In genomic region chr5:142463461-142464454, GRCm38 (mm10) we compare ENCODE assay signal across 8 mouse cellular contexts. TPM values are rescaled to one million over a fixed set of nuclear protein-coding genes. Genes with fewer than 3 reads are reported as not detected.
A peak's percentile ranks its signal among the peaks of the same experiment; 100 is the strongest.
DNase-seq lines count a peak whose midpoint lies in the region; ATAC-seq lines count a peak whose summit lies in the region.

Ap5z1 (plus strand) TSS chr5:142463944.

- H3K4me2 ChIP-seq in heart, embryonic 13.5 days, result peak within 1 kb of the TSS; percentile 95
- peak within 1 kb of the TSS; percentile 82 for H3K4me2 ChIP-seq in liver, embryonic 13.5 days
- H3K4me2 ChIP-seq in stomach, embryonic 16.5 days (ENCODE audit: low read depth, low read length), result peak within 1 kb of the TSS; percentile 84

- H3K27ac ChIP-seq in brown adipose tissue, adult 24 weeks (replicated peaks; ENCODE audit: low read depth, low read length), result peak within 1 kb of the TSS; percentile 64
- peak within 1 kb of the TSS; percentile 90 for H3K27ac ChIP-seq in heart, embryonic 13.5 days (replicated peaks)
- H3K27ac ChIP-seq in liver, embryonic 13.5 days, result peak within 1 kb of the TSS; percentile 87
- peak within 1 kb of the TSS; percentile 92 for H3K27ac ChIP-seq in stomach, embryonic 16.5 days (ENCODE audit: low read length)

- 2% methylated on average over 60 of the region's 60 CpGs for WGBS in heart, embryonic 13.5 days
- WGBS in liver, embryonic 13.5 days (ENCODE audit: insufficient replicate concordance), result 2% methylated on average over 60 of the region's 60 CpGs
- WGBS in stomach, embryonic 16.5 days, result 2% methylated on average over 60 of the region's 60 CpGs

- H3K4me3 ChIP-seq in brown adipose tissue, adult 24 weeks (ENCODE audit: insufficient read depth, low read depth, low read length), result peak within 1 kb of the TSS; percentile 79
- H3K4me3 ChIP-seq in heart, embryonic 13.5 days, result peak within 1 kb of the TSS; percentile 92
- peak within 1 kb of the TSS; percentile 82 for H3K4me3 ChIP-seq in liver, embryonic 13.5 days (replicated peaks)
- peak within 1 kb of the TSS; percentile 79 for H3K4me3 ChIP-seq in stomach, embryonic 16.5 days (replicated peaks; ENCODE audit: low read length)

- peaks cover 48% of the 10 kb centered on the region for H3K36me3 ChIP-seq in heart, embryonic 13.5 days
- peaks cover 21% of the 10 kb centered on the region for H3K36me3 ChIP-seq in liver, embryonic 13.5 days
- H3K36me3 ChIP-seq in stomach, embryonic 16.5 days (ENCODE audit: control insufficient read depth, insufficient read depth, low read length), result peaks cover 2% of the 10 kb centered on the region; the same call in 1 of the 2 replicates

- 0 out of 2 replicates have a peak, but pooled peaks cover 4% of the 10 kb centered on the region for H3K4me1 ChIP-seq in brown adipose tissue, adult 24 weeks (ENCODE audit: control insufficient read depth, insufficient read depth, insufficient read length, low read length)
- H3K4me1 ChIP-seq in heart, embryonic 13.5 days, result peaks cover 15% of the 10 kb centered on the region
- H3K4me1 ChIP-seq in liver, embryonic 13.5 days (replicated peaks), result peaks cover 26% of the 10 kb centered on the region
- peaks cover 10% of the 10 kb centered on the region; the same call in 1 of the 2 replicates for H3K4me1 ChIP-seq in stomach, embryonic 16.5 days (ENCODE audit: control insufficient read depth, insufficient read depth, low read length)

- peak within 1 kb of the TSS; percentile 88 for H3K9ac ChIP-seq in heart, embryonic 13.5 days
- peak within 1 kb of the TSS; percentile 87 for H3K9ac ChIP-seq in liver, embryonic 13.5 days
- H3K9ac ChIP-seq in stomach, embryonic 16.5 days (ENCODE audit: low read length), result peak within 1 kb of the TSS; percentile 81

- no peaks in the 10 kb centered on the region for H3K27me3 ChIP-seq in heart, embryonic 13.5 days (replicated peaks)
- no peaks in the 10 kb centered on the region for H3K27me3 ChIP-seq in liver, embryonic 13.5 days
- H3K27me3 ChIP-seq in stomach, embryonic 16.5 days (ENCODE audit: control insufficient read depth, insufficient read depth, low read length), result no peaks in the 10 kb centered on the region

- DNase-seq in CD4-positive, CD25-positive, alpha-beta regulatory T cell, adult 2 months (ENCODE audit: low read depth, low spot score), result peak; percentile 96
- peak; percentile 71 for DNase-seq in fat pad, adult 2 months (ENCODE audit: extremely low read depth, low read depth, low spot score)
- DNase-seq in kidney, postnatal 14 days, result peak; percentile 97
- peak; percentile 94 for DNase-seq in liver, embryonic 13.5 days
- DNase-seq in neural tube, embryonic 10.5 days (ENCODE audit: extremely low spot score, low spot score), result peak; percentile 96

- peak; percentile 91 for ATAC-seq in heart, embryonic 13.5 days (ENCODE audit: extremely low read depth, insufficient number of reproducible peaks, low FRiP score, low TSS enrichment)
- peak; percentile 89 for ATAC-seq in liver, embryonic 13.5 days (ENCODE audit: low read depth)
- ATAC-seq in stomach, embryonic 16.5 days (ENCODE audit: insufficient read depth, low FRiP score), result peak; percentile 94

- no peaks in the 10 kb centered on the region for H3K9me3 ChIP-seq in heart, embryonic 13.5 days
- no peaks in the 10 kb centered on the region for H3K9me3 ChIP-seq in liver, embryonic 13.5 days (replicated peaks)
- H3K9me3 ChIP-seq in stomach, embryonic 16.5 days (replicated peaks; ENCODE audit: control insufficient read depth, low read length), result no peaks in the 10 kb centered on the region

RNA-seq across cellular contexts. Expression of gene Ap5z1, which starts in this region (rescaled TPM):
- polyA plus RNA-seq in brown adipose tissue, adult 24 weeks (2012; ENCODE audit: insufficient read depth, insufficient read length, missing spikeins), result 3.4 and 5.6 TPM in 2 replicates
- polyA plus RNA-seq in heart, embryonic 13.5 days (2015; fragmentation: Nextera tagmentation; extraction: Ambion mirVana), result 6.9 and 7.4 TPM in 2 replicates
- polyA plus RNA-seq in liver, embryonic 13.5 days (2015; fragmentation: Nextera tagmentation; extraction: Ambion mirVana), result 4.5 and 5.0 TPM in 2 replicates
- polyA plus RNA-seq in stomach, embryonic 16.5 days (2015; fragmentation: Nextera tagmentation; extraction: Ambion mirVana), result 9.5 and 10.4 TPM in 2 replicates

Comparison
In these comparisons a context has a peak if more than half of its experiments do, and no peak if none do; other contexts are left out.
1. Peak in every context shown above with its lines: DNase-seq, ATAC-seq, H3K4me3 ChIP-seq and H3K27ac ChIP-seq.